Mouse (Mus musculus) hindbrain, embryonic 16.5 days (tissue): ENCODE measurements at regions not wholly inside any gene's neighbourhood (a gene's known extent, or its start where the extent isn't known, plus 50 kb on each side); places are given as distances from the start of the nearest gene placed in this dataset.

ENCODE experiments used
- ATAC-seq: fragments of 200-750 bp; cut with Nextera tagmentation; 2 replicates; pipeline ENCODE4 v1.8.0; 2017; ENCODE audit warnings: moderate TSS enrichment, moderate library complexity
- H3K27ac ChIP-seq: fragments of 300-500 bp; sonication (generic); 2 replicates; pipeline ENCODE4 v1.5.1; 2014; ENCODE audit warnings: low read depth, mild to moderate bottlenecking, control low read depth, low read length, moderate library complexity
- H3K27me3 ChIP-seq: fragments of 300-500 bp; sonication (generic); replicated peaks from 2 replicates; pipeline ENCODE4 v1.6.1; 2014; ENCODE audit warnings: low read length; ENCODE audit not compliant: control insufficient read depth, insufficient read depth
- H3K36me3 ChIP-seq: fragments of 300-500 bp; sonication (generic); 2 replicates; pipeline ENCODE4 v1.6.1; 2014; ENCODE audit warnings: mild to moderate bottlenecking, low read length, moderate library complexity, mixed read lengths; ENCODE audit not compliant: control insufficient read depth, insufficient read depth
- H3K4me1 ChIP-seq: fragments of 300-500 bp; sonication (generic); 2 replicates; pipeline ENCODE4 v1.6.1; 2014; ENCODE audit warnings: low read depth, low read length; ENCODE audit not compliant: control insufficient read depth, insufficient read depth
- H3K4me2 ChIP-seq: fragments of 300-500 bp; sonication (generic); 2 replicates; pipeline ENCODE4 v1.6.1; 2014; ENCODE audit warnings: mild to moderate bottlenecking, low read length, control low read depth, moderate library complexity
- H3K4me3 ChIP-seq: fragments of 300-500 bp; sonication (generic); 2 replicates; pipeline ENCODE4 v1.5.1; 2014; ENCODE audit warnings: mild to moderate bottlenecking, low read length, control low read depth, moderate library complexity
- H3K9ac ChIP-seq: fragments of 300-500 bp; sonication (generic); 2 replicates; pipeline ENCODE4 v1.6.1; 2014; ENCODE audit warnings: low read depth, mild to moderate bottlenecking, control low read depth, low read length, moderate library complexity
- H3K9me3 ChIP-seq: fragments of 300-500 bp; sonication (generic); 2 replicates; pipeline ENCODE4 v1.6.1; 2014; ENCODE audit warnings: mild to moderate bottlenecking, low read length, moderate library complexity; ENCODE audit not compliant: control insufficient read depth
- WGBS: fragments of 180-500 bp; shearing (Covaris S2); extraction: QIAGEN DNeasy Blood & Tissue Kit; methylation state at CpG from one replicate; pipeline ENCODE4 v1.1.7; 2014; 5-methylcytosine and 5-hydroxymethylcytosine counted together

- peak; percentile 92 for ATAC-seq
- Histone ChIP-seq H3K27ac (no peak overlapping the region), H3K36me3 (no peaks in the 10 kb centered on the region), H3K27me3 (no peaks in the 10 kb centered on the region), H3K9ac (no peak overlapping the region), H3K4me3 (no peak overlapping the region), H3K9me3 (no peaks in the 10 kb centered on the region), H3K4me1 (no peaks in the 10 kb centered on the region), H3K4me2 (no peak overlapping the region)
- WGBS: 57% methylated on average over 2 of the region's 2 CpGs
Observed at GRCm38 (mm10) chr2:158937948-158938565, 143.4 kb downstream of the Dhx35 start.

GRCm38 (mm10) chr2:158949418-158949817, 154.8 kb downstream of the Dhx35 start:
- H3K9me3 ChIP-seq: no peaks in the 10 kb centered on the region
- no peak overlapping the region for H3K4me2 ChIP-seq
- no peaks in the 10 kb centered on the region for H3K36me3 ChIP-seq
- peak; percentile 48; the same call in 1 of the 2 replicates for ATAC-seq
- H3K4me1 ChIP-seq: no peaks in the 10 kb centered on the region
- H3K27ac ChIP-seq: no peak overlapping the region
- WGBS: 14% methylated on average over 6 of the region's 6 CpGs
- H3K4me3 ChIP-seq: no peak overlapping the region
- H3K27me3 ChIP-seq: no peaks in the 10 kb centered on the region
- no peak overlapping the region for H3K9ac ChIP-seq

GRCm38 (mm10) chr2:158951061-158951460, 156.5 kb downstream of the Dhx35 start:
- Histone ChIP-seq H3K9me3 (no peaks in the 10 kb centered on the region), H3K36me3 (no peaks in the 10 kb centered on the region), H3K9ac (no peak overlapping the region), H3K4me3 (no peak overlapping the region), H3K4me2 (no peak overlapping the region), H3K27me3 (no peaks in the 10 kb centered on the region), H3K27ac (no peak overlapping the region), H3K4me1 (no peaks in the 10 kb centered on the region)
- no peak for ATAC-seq
- 43% methylated on average over 3 of the region's 3 CpGs for WGBS

- H3K4me3 ChIP-seq: no peak overlapping the region
- ATAC-seq: peak; percentile 61; the same call in 1 of the 2 replicates
- H3K4me1 ChIP-seq: no peaks in the 10 kb centered on the region
- H3K9ac ChIP-seq: no peak overlapping the region
- H3K9me3 ChIP-seq: no peaks in the 10 kb centered on the region
- no peaks in the 10 kb centered on the region for H3K36me3 ChIP-seq
- no peak overlapping the region for H3K4me2 ChIP-seq
- no peaks in the 10 kb centered on the region for H3K27me3 ChIP-seq
- no peak overlapping the region for H3K27ac ChIP-seq
- 38% methylated on average over 11 of the region's 11 CpGs for WGBS
Observed at GRCm38 (mm10) chr2:158956888-158957287, 162.3 kb downstream of the Dhx35 start.

- peak; percentile 86 for ATAC-seq
- WGBS: 52% methylated on average over 6 of the region's 6 CpGs
- Histone ChIP-seq H3K4me3 (no peak overlapping the region), H3K9ac (no peak overlapping the region), H3K27ac (no peak overlapping the region), H3K4me1 (no peaks in the 10 kb centered on the region), H3K4me2 (no peak overlapping the region), H3K9me3 (no peaks in the 10 kb centered on the region), H3K36me3 (no peaks in the 10 kb centered on the region), H3K27me3 (no peaks in the 10 kb centered on the region)
Observed at GRCm38 (mm10) chr2:158965003-158965665, 170.5 kb downstream of the Dhx35 start.

GRCm38 (mm10) chr2:158972178-158972577, 177.6 kb downstream of the Dhx35 start:
- no peaks in the 10 kb centered on the region for H3K27me3 ChIP-seq
- no peak overlapping the region for H3K4me3 ChIP-seq
- H3K9ac ChIP-seq: no peak overlapping the region
- H3K36me3 ChIP-seq: no peaks in the 10 kb centered on the region
- H3K27ac ChIP-seq: no peak overlapping the region
- H3K4me2 ChIP-seq: no peak overlapping the region
- 44% methylated on average over 2 of the region's 2 CpGs for WGBS
- no peaks in the 10 kb centered on the region for H3K4me1 ChIP-seq
- H3K9me3 ChIP-seq: no peaks in the 10 kb centered on the region
- no peak for ATAC-seq

- no peaks in the 10 kb centered on the region for H3K9me3 ChIP-seq
- 65% methylated on average over 17 of the region's 17 CpGs for WGBS
Observed at GRCm38 (mm10) chr2:158985529-158986148, 191.0 kb downstream of the Dhx35 start.

GRCm38 (mm10) chr2:159002481-159003186, 208.0 kb downstream of the Dhx35 start:
- H3K4me1 ChIP-seq: peaks cover 9% of the 10 kb centered on the region
- H3K4me3 ChIP-seq: peak overlapping the region; percentile 22
- WGBS: 11% methylated on average over 17 of the region's 17 CpGs
- peak; percentile 76; the same call in 1 of the 2 replicates for ATAC-seq
- H3K4me2 ChIP-seq: peak overlapping the region; percentile 53
- no peak overlapping the region for H3K27ac ChIP-seq
- no peaks in the 10 kb centered on the region for H3K9me3 ChIP-seq
- no peaks in the 10 kb centered on the region for H3K36me3 ChIP-seq
- peak overlapping the region; percentile 42; the same call in 1 of the 2 replicates for H3K9ac ChIP-seq
- no peaks in the 10 kb centered on the region for H3K27me3 ChIP-seq

More at GRCm38 (mm10) chr2:158985529-158986148, 191.0 kb downstream of the Dhx35 start:
- ATAC-seq: no peak
- Histone ChIP-seq H3K4me1 (no peaks in the 10 kb centered on the region), H3K4me3 (no peak overlapping the region), H3K4me2 (no peak overlapping the region), H3K27ac (no peak overlapping the region), H3K36me3 (no peaks in the 10 kb centered on the region), H3K27me3 (no peaks in the 10 kb centered on the region), H3K9ac (no peak overlapping the region)

GRCm38 (mm10) chr2:159003187-159003497, 208.5 kb downstream of the Dhx35 start:
- Histone ChIP-seq H3K4me1 (peaks cover 9% of the 10 kb centered on the region), H3K27me3 (no peaks in the 10 kb centered on the region), H3K9me3 (no peaks in the 10 kb centered on the region), H3K4me2 (peak overlapping the region; percentile 53), H3K4me3 (no peak overlapping the region), H3K9ac (0 out of 2 replicates have a peak overlapping the region, but pooled peaks have one; percentile 42), H3K36me3 (no peaks in the 10 kb centered on the region), H3K27ac (no peak overlapping the region)
- 20% methylated on average over 4 of the region's 4 CpGs for WGBS
- 0 out of 2 replicates have a peak, but pooled peaks have one; percentile 27 for ATAC-seq
